Mouse (Mus musculus): Measurements from ENCODE around the gene Vmn2r83.
"Not testable (repeated sequence)": the region's sequence is repeated elsewhere in the genome, so short reads cannot be mapped to it uniquely, and the experiment has no call there.

Vmn2r83 gene

GRCm38 (mm10) chr10:79468431-79468830 is at the start of gene Vmn2r83:
Gene Vmn2r83, plus strand, starts transcription at chr10:79468731.
- DNase-seq (ENCODE audit: low read depth, low spot score), result no peak

- not testable (repeated sequence) for DNase-seq (ENCODE audit: low read depth, low spot score)
These were observed 33.2 kb upstream of the Vmn2r83 start for GRCm38 (mm10) chr10:79435141-79435820.

- no peak for DNase-seq (ENCODE audit: low read depth, low spot score)
These were observed 27.4 kb downstream of the Vmn2r83 start for GRCm38 (mm10) chr10:79495886-79496285.

GRCm38 (mm10) chr10:79496701-79497288 is 28.3 kb downstream of the Vmn2r83 start:
- no peak for DNase-seq (ENCODE audit: low read depth, low spot score)

GRCm38 (mm10) chr10:79502830-79503644 is 34.5 kb downstream of the Vmn2r83 start:
- no peak for DNase-seq (ENCODE audit: low read depth, low spot score)

- DNase-seq (ENCODE audit: low read depth, low spot score), result no peak
These were observed 38.2 kb downstream of the Vmn2r83 start for GRCm38 (mm10) chr10:79506709-79507108.

GRCm38 (mm10) chr10:79524433-79524832 is 55.9 kb downstream of the Vmn2r83 start:
- no peak for DNase-seq (ENCODE audit: low read depth, low spot score)

- no peak for DNase-seq (ENCODE audit: low read depth, low spot score)
These were observed 57.2 kb downstream of the Vmn2r83 start for GRCm38 (mm10) chr10:79525456-79526325.

GRCm38 (mm10) chr10:79526661-79527452 is 58.3 kb downstream of the Vmn2r83 start:
- DNase-seq (ENCODE audit: low read depth, low spot score), result no peak

GRCm38 (mm10) chr10:79527453-79527845 is 58.9 kb downstream of the Vmn2r83 start:
- DNase-seq (ENCODE audit: low read depth, low spot score), result no peak

GRCm38 (mm10) chr10:79528081-79528480 is 59.5 kb downstream of the Vmn2r83 start:
- DNase-seq (ENCODE audit: low read depth, low spot score), result no peak

GRCm38 (mm10) chr10:79530241-79530640 is 61.7 kb downstream of the Vmn2r83 start:
- DNase-seq (ENCODE audit: low read depth, low spot score), result no peak

- DNase-seq (ENCODE audit: low read depth, low spot score), result no peak
These were observed 62.2 kb downstream of the Vmn2r83 start for GRCm38 (mm10) chr10:79530721-79531120.

GRCm38 (mm10) chr10:79531593-79531992 is 63.1 kb downstream of the Vmn2r83 start:
- no peak for DNase-seq (ENCODE audit: low read depth, low spot score)

GRCm38 (mm10) chr10:79532678-79533077 is 64.1 kb downstream of the Vmn2r83 start:
- DNase-seq (ENCODE audit: low read depth, low spot score), result no peak

GRCm38 (mm10) chr10:79533126-79533911 is 64.8 kb downstream of the Vmn2r83 start, which contains the start of gene Plpp2:
Gene Plpp2, minus strand, starts transcription at chr10:79533796.
- DNase-seq (ENCODE audit: low read depth, low spot score), result no peak

- DNase-seq (ENCODE audit: low read depth, low spot score), result no peak
These were observed 65.9 kb downstream of the Vmn2r83 start for GRCm38 (mm10) chr10:79534426-79534825.

- DNase-seq (ENCODE audit: low read depth, low spot score), result no peak
These were observed 66.9 kb downstream of the Vmn2r83 start for GRCm38 (mm10) chr10:79535431-79535830.

- no peak for DNase-seq (ENCODE audit: low read depth, low spot score)
These were observed 68.0 kb downstream of the Vmn2r83 start for GRCm38 (mm10) chr10:79536461-79537080.
